Mouse (Mus musculus): ENCODE results near the gene Nap1l1. TPM values are rescaled to one million over a fixed set of nuclear protein-coding genes. Genes with fewer than 3 reads are reported as not detected.
"Not testable (repeated sequence)": the region's sequence is repeated elsewhere in the genome, so short reads cannot be mapped to it uniquely, and the experiment has no call there.

Nap1l1 gene
- polyA plus RNA-seq, 1 experiment from 2014 or later: 249 TPM

DNA sequence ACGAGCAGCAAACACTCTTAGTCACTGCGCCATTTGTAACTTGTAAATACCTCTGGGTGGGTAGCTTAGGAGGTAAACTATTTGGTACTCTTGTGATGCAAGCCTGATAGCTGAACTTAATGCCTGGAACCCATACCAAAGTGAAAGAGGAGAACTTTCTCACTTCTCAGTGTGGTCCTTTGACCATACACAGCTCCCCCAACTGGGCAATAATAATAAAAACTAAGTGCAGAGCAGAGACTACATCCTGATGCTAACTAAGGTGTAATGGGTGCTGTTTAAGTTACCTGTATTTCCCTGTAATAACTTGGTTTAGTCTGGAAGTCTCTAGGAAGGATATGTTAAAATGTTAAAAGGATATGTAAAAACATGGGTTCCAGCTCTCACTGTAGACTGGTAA, 15.8 kb downstream of the Nap1l1 start:
- Histone ChIP-seq H3K27me3 (no peaks in the 10 kb centered on the region), H3K4me1 (no peaks in the 10 kb centered on the region), H3K36me3 (peaks cover 84% of the 10 kb centered on the region), H3K27ac (no peak overlapping the region), H3K9ac (no peak overlapping the region), H3K4me2 (no peak overlapping the region), H3K4me3 (replicated peaks) (no peak overlapping the region), H3K9me3 (replicated peaks) (no peaks in the 10 kb centered on the region)
- no peak for ATAC-seq (replicated peaks; ENCODE audit: low FRiP score)
- 68% methylated on average over 2 of the region's 2 CpGs for WGBS

- ATAC-seq (replicated peaks; ENCODE audit: low FRiP score): peak; percentile 70; the same call in 1 of the 2 replicates
- H3K4me3 ChIP-seq (replicated peaks); H3K27ac ChIP-seq; H3K4me2 ChIP-seq; H3K4me1 ChIP-seq; H3K9me3 ChIP-seq (replicated peaks); H3K9ac ChIP-seq; H3K27me3 ChIP-seq: not testable (repeated sequence)
- 89% methylated on average over 4 of the region's 4 CpGs for WGBS
- H3K36me3 ChIP-seq: peaks cover 83% of the 10 kb centered on the region
These were observed 17.1 kb downstream of the Nap1l1 start for GRCm38 (mm10) chr10:111490079-111490478.

- no peak overlapping the region for H3K9ac ChIP-seq
- H3K27me3 ChIP-seq: no peaks in the 10 kb centered on the region
- no peak overlapping the region for H3K4me2 ChIP-seq
- peaks cover 67% of the 10 kb centered on the region for H3K36me3 ChIP-seq
- no peaks in the 10 kb centered on the region for H3K4me1 ChIP-seq
- H3K9me3 ChIP-seq (replicated peaks): no peaks in the 10 kb centered on the region
- ATAC-seq (replicated peaks; ENCODE audit: low FRiP score): no peak
- no peak overlapping the region for H3K4me3 ChIP-seq (replicated peaks)
- WGBS: 90% methylated on average over 7 of the region's 7 CpGs
- H3K27ac ChIP-seq: no peak overlapping the region
These were observed 22.9 kb downstream of the Nap1l1 start for GRCm38 (mm10) chr10:111495888-111496287.

- no peak overlapping the region for H3K27ac ChIP-seq
- no peak overlapping the region for H3K4me3 ChIP-seq (replicated peaks)
- peaks cover 35% of the 10 kb centered on the region for H3K36me3 ChIP-seq
- no peak overlapping the region for H3K9ac ChIP-seq
- H3K4me2 ChIP-seq: no peak overlapping the region
- H3K9me3 ChIP-seq (replicated peaks): no peaks in the 10 kb centered on the region
- no peaks in the 10 kb centered on the region for H3K27me3 ChIP-seq
- ATAC-seq (replicated peaks; ENCODE audit: low FRiP score): no peak
- peaks cover 20% of the 10 kb centered on the region for H3K4me1 ChIP-seq
- WGBS: 82% methylated on average over 6 of the region's 6 CpGs
These were observed 26.9 kb downstream of the Nap1l1 start for GRCm38 (mm10) chr10:111499892-111500291.

GRCm38 (mm10) chr10:111503071-111503470, 30.0 kb downstream of the Nap1l1 start:
- WGBS: 0% methylated on average over 3 of the region's 3 CpGs
- no peak overlapping the region for H3K9ac ChIP-seq
- H3K4me2 ChIP-seq: no peak overlapping the region
- H3K4me3 ChIP-seq (replicated peaks): no peak overlapping the region
- ATAC-seq (replicated peaks; ENCODE audit: low FRiP score): no peak
- no peaks in the 10 kb centered on the region for H3K27me3 ChIP-seq
- H3K4me1 ChIP-seq: peaks cover 30% of the 10 kb centered on the region
- peaks cover 8% of the 10 kb centered on the region for H3K36me3 ChIP-seq
- no peaks in the 10 kb centered on the region for H3K9me3 ChIP-seq (replicated peaks)
- peak overlapping the region; percentile 28; the same call in 1 of the 2 replicates for H3K27ac ChIP-seq

GRCm38 (mm10) chr10:111503716-111504115, 30.7 kb downstream of the Nap1l1 start:
- Histone ChIP-seq H3K9ac (no peak overlapping the region), H3K4me1 (peaks cover 32% of the 10 kb centered on the region), H3K27me3 (no peaks in the 10 kb centered on the region), H3K9me3 (replicated peaks) (no peaks in the 10 kb centered on the region), H3K4me2 (0 out of 2 replicates have a peak overlapping the region, but pooled peaks have one; percentile 12), H3K36me3 (peaks cover 2% of the 10 kb centered on the region), H3K4me3 (replicated peaks) (no peak overlapping the region), H3K27ac (0 out of 2 replicates have a peak overlapping the region, but pooled peaks have one; percentile 39)
- WGBS: 12% methylated on average over 10 of the region's 10 CpGs
- ATAC-seq (replicated peaks; ENCODE audit: low FRiP score): no peak

DNA sequence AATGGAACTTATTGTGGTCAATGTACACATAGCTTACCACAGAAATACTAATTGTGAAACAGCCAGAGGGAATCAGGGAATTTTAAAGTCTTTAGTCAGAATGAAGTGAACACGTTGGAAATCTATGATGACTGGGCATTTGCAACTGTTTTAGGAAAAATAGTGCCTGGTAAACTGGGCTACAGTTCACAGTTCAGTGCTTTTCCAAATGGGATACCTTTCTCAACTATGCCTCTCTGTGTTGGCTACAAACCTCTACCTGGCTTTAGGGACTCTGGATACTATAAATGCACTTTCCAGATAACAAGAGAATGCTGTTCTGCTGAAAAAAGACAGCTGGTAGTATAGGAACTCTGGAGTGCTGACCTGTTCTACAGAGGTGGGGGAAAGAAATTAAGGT, 31.6 kb downstream of the Nap1l1 start:
- H3K4me2 ChIP-seq: no peak overlapping the region
- H3K4me3 ChIP-seq (replicated peaks): no peak overlapping the region
- H3K27me3 ChIP-seq: no peaks in the 10 kb centered on the region
- WGBS: 64% methylated on average over 1 of the region's 1 CpGs
- no peak overlapping the region for H3K9ac ChIP-seq
- H3K9me3 ChIP-seq (replicated peaks): no peaks in the 10 kb centered on the region
- peaks cover 41% of the 10 kb centered on the region for H3K4me1 ChIP-seq
- no peak overlapping the region for H3K27ac ChIP-seq
- no peak for ATAC-seq (replicated peaks; ENCODE audit: low FRiP score)
- no peaks in the 10 kb centered on the region for H3K36me3 ChIP-seq

- no peak for ATAC-seq (replicated peaks; ENCODE audit: low FRiP score)
- no peaks in the 10 kb centered on the region for H3K9me3 ChIP-seq (replicated peaks)
- H3K27ac ChIP-seq: 0 out of 2 replicates have a peak overlapping the region, but pooled peaks have one; percentile 80
These were observed 32.4 kb downstream of the Nap1l1 start for GRCm38 (mm10) chr10:111505406-111505805.

GRCm38 (mm10) chr10:111506101-111506925, 33.3 kb downstream of the Nap1l1 start, which contains the start of gene Phlda1:
Gene Phlda1 (plus strand): TSS chr10:111506286.
- H3K9me3 ChIP-seq (replicated peaks): no peaks in the 10 kb centered on the region

More at GRCm38 (mm10) chr10:111505406-111505805, 32.4 kb downstream of the Nap1l1 start:
- Histone ChIP-seq H3K27me3 (no peaks in the 10 kb centered on the region), H3K36me3 (no peaks in the 10 kb centered on the region), H3K4me2 (peak overlapping the region; percentile 85), H3K4me3 (replicated peaks) (peak overlapping the region; percentile 87; the same call in 1 of the 2 replicates), H3K4me1 (peaks cover 49% of the 10 kb centered on the region), H3K9ac (0 out of 2 replicates have a peak overlapping the region, but pooled peaks have one; percentile 62)
- WGBS: 51% methylated on average over 7 of the region's 7 CpGs

GRCm38 (mm10) chr10:111506926-111507459, 34.0 kb downstream of the Nap1l1 start:
- H3K4me2 ChIP-seq: peak overlapping the region; percentile 85
- ATAC-seq (replicated peaks; ENCODE audit: low FRiP score): peak; percentile 23
- peak overlapping the region; percentile 97 for H3K27ac ChIP-seq
- H3K36me3 ChIP-seq: no peaks in the 10 kb centered on the region
- H3K9me3 ChIP-seq (replicated peaks): no peaks in the 10 kb centered on the region
- peak overlapping the region; percentile 87 for H3K4me3 ChIP-seq (replicated peaks)
- H3K27me3 ChIP-seq: no peaks in the 10 kb centered on the region
- WGBS: 0% methylated on average over 23 of the region's 23 CpGs
- H3K4me1 ChIP-seq: peaks cover 59% of the 10 kb centered on the region
- peak overlapping the region; percentile 97 for H3K9ac ChIP-seq

More at GRCm38 (mm10) chr10:111506101-111506925, 33.3 kb downstream of the Nap1l1 start, which contains the start of gene Phlda1:
- H3K4me3 ChIP-seq (replicated peaks): peak within 1 kb of the TSS; percentile 87
- ATAC-seq (replicated peaks; ENCODE audit: low FRiP score): peak; percentile 93
- peak within 1 kb of the TSS; percentile 85 for H3K4me2 ChIP-seq
- no peaks in the 10 kb centered on the region for H3K36me3 ChIP-seq
- H3K27me3 ChIP-seq: no peaks in the 10 kb centered on the region
- H3K27ac ChIP-seq: peak within 1 kb of the TSS; percentile 97
- peak within 1 kb of the TSS; percentile 97 for H3K9ac ChIP-seq
- H3K4me1 ChIP-seq: peaks cover 56% of the 10 kb centered on the region
- under 1% methylated on average over 92 of the region's 94 CpGs for whole genome bisulfite sequencing

- Histone ChIP-seq H3K36me3 (no peaks in the 10 kb centered on the region), H3K9ac (peak overlapping the region; percentile 97), H3K9me3 (replicated peaks) (no peaks in the 10 kb centered on the region), H3K4me1 (peaks cover 61% of the 10 kb centered on the region), H3K4me2 (peak overlapping the region; percentile 85), H3K27ac (peak overlapping the region; percentile 97), H3K27me3 (no peaks in the 10 kb centered on the region), H3K4me3 (replicated peaks) (peak overlapping the region; percentile 87)
- WGBS: under 1% methylated on average over 38 of the region's 38 CpGs
- peak; percentile 7 for ATAC-seq (replicated peaks; ENCODE audit: low FRiP score)
These were observed 34.6 kb downstream of the Nap1l1 start for GRCm38 (mm10) chr10:111507460-111508211.
